Mouse (Mus musculus): ENCODE data around the gene Oscar. TPM values are rescaled to one million over a fixed set of nuclear protein-coding genes. Genes with fewer than 3 reads are reported as not detected.
"Not testable (repeated sequence)": the region's sequence is repeated elsewhere in the genome, so short reads cannot be mapped to it uniquely, and the experiment has no call there.

The Oscar gene
- polyA plus RNA-seq, 1 experiment from 2014 or later = 0.31 TPM

GRCm38 (mm10) chr7:3578952-3579546 lies 36.9 kb downstream of the Oscar start:
- ATAC-seq (replicated peaks) = no peak
- WGBS = 71% methylated on average over 6 of the region's 6 CpGs
- H3K4me3 ChIP-seq = no peak overlapping the region

DNA sequence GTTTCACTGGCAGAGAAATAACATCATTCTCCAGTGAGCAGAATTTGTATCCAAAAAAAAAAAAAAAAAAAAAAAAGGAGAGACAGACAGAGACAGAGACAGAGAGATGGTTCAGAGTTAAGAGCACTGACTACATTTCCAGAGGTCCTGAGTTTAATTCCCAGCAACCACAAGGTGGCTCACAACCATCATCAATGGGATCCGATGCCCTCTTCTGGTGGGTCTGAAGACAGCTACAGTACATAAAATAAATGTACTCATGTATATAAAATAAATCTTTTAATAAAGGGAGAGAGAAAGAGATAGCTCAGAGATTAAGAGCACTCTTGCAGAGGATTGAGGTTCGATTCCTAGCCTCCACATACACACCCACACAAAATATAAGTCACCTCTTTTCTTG lies 37.8 kb downstream of the Oscar start:
- no peak for ATAC-seq (replicated peaks)
- H3K9me3 ChIP-seq = no peaks in the 10 kb centered on the region
- no peaks in the 10 kb centered on the region for H3K4me1 ChIP-seq
- no peak overlapping the region for H3K4me2 ChIP-seq (replicated peaks)
- WGBS = 86% methylated on average over 2 of the region's 2 CpGs
- no peak overlapping the region for H3K4me3 ChIP-seq
- H3K9ac ChIP-seq (replicated peaks) = no peak overlapping the region
- no peaks in the 10 kb centered on the region for H3K27me3 ChIP-seq
- H3K27ac ChIP-seq (replicated peaks) = no peak overlapping the region
- H3K36me3 ChIP-seq = no peaks in the 10 kb centered on the region

More at GRCm38 (mm10) chr7:3578952-3579546, 36.9 kb downstream of the Oscar start:
- Histone ChIP-seq H3K4me1 (no peaks in the 10 kb centered on the region), H3K27ac (replicated peaks) (no peak overlapping the region), H3K27me3 (no peaks in the 10 kb centered on the region), H3K4me2 (replicated peaks) (no peak overlapping the region), H3K36me3 (no peaks in the 10 kb centered on the region), H3K9me3 (no peaks in the 10 kb centered on the region), H3K9ac (replicated peaks) (no peak overlapping the region)

- no peak overlapping the region for H3K9ac ChIP-seq (replicated peaks)
- no peak overlapping the region for H3K4me2 ChIP-seq (replicated peaks)
- no peak overlapping the region for H3K4me3 ChIP-seq
- H3K27ac ChIP-seq (replicated peaks) = no peak overlapping the region
- 67% methylated on average over 5 of the region's 5 CpGs for WGBS
- no peak for ATAC-seq (replicated peaks)
- no peaks in the 10 kb centered on the region for H3K4me1 ChIP-seq
- no peaks in the 10 kb centered on the region for H3K9me3 ChIP-seq
- H3K36me3 ChIP-seq = no peaks in the 10 kb centered on the region
- no peaks in the 10 kb centered on the region for H3K27me3 ChIP-seq
Observed at GRCm38 (mm10) chr7:3576354-3577124, 39.4 kb downstream of the Oscar start.

GRCm38 (mm10) chr7:3574216-3574615 lies 41.7 kb downstream of the Oscar start:
- 69% methylated on average over 5 of the region's 5 CpGs for WGBS
- H3K4me3 ChIP-seq = no peak overlapping the region
- H3K36me3 ChIP-seq = no peaks in the 10 kb centered on the region
- no peak overlapping the region for H3K27ac ChIP-seq (replicated peaks)
- ATAC-seq (replicated peaks) = no peak
- no peaks in the 10 kb centered on the region for H3K9me3 ChIP-seq
- no peak overlapping the region for H3K9ac ChIP-seq (replicated peaks)
- no peaks in the 10 kb centered on the region for H3K27me3 ChIP-seq
- no peaks in the 10 kb centered on the region for H3K4me1 ChIP-seq
- H3K4me2 ChIP-seq (replicated peaks) = no peak overlapping the region

DNA sequence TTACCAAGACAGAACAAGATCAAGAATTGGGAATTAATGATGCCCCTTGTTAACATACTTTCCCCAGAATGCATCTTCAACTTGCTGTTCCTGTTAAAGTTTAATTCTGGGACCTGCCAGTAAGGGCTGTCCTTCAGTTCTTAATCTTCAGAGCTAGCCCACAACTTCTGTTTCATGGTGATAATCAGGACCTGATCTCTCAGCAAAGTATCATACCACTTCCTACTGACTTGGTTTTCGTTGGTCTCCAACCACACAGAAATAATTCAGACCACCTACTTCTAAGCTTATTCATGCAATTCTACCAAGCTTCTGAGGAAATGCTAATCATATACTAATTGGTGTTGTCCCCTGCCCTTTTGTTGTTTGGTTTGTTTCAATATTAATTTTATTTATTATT lies 44.1 kb downstream of the Oscar start:
- H3K4me2 ChIP-seq (replicated peaks) = no peak overlapping the region
- no peak overlapping the region for H3K4me3 ChIP-seq
- no peak for ATAC-seq (replicated peaks)
- no peaks in the 10 kb centered on the region for H3K9me3 ChIP-seq
- H3K27ac ChIP-seq (replicated peaks) = no peak overlapping the region
- H3K27me3 ChIP-seq = no peaks in the 10 kb centered on the region
- no peak overlapping the region for H3K9ac ChIP-seq (replicated peaks)
- no peaks in the 10 kb centered on the region for H3K4me1 ChIP-seq
- WGBS = 77% methylated on average over 1 of the region's 1 CpGs
- H3K36me3 ChIP-seq = no peaks in the 10 kb centered on the region

DNA sequence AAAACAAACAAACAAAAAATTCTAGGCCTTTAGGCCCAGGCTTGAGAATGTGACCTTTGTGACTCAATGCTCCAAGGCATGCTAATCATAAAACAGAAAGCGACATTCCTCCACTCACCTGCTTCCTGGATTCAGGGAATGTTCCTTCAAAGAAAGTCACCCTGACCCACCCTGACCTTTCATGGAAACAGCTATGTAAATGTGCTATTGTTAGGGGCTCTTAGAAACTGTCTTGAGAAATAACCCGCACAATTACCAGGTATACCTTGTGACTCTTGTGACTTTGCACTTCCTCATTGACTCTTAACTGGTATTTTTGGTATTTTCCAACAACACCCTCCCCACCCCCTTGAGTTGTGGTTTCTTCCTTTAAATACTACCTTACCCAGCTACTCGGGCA lies 45.4 kb downstream of the Oscar start:
- H3K27me3 ChIP-seq; H3K27ac ChIP-seq (replicated peaks); H3K4me2 ChIP-seq (replicated peaks); H3K36me3 ChIP-seq; H3K4me1 ChIP-seq; H3K9me3 ChIP-seq; H3K9ac ChIP-seq (replicated peaks); ATAC-seq (replicated peaks); H3K4me3 ChIP-seq: not testable (repeated sequence)
- WGBS = 91% methylated on average over 3 of the region's 3 CpGs

DNA sequence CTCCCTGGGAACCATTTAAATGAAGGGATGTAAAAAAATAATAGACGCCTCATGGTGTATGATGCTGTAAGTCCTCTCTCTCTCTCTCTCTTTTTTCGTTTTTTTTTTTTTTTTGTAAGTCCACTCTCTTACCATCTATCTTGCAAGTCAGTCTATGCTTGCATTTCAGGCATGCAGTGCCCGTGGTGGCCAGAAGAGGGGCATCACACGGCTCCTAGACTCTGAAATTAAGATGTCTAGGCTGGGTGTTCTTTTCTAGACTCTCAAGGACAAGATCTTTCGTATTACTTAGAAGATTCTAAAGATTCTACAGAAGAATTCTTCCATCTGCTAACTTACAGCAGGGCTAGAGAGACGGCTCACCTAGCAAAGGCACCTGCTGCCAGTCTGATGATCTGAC lies 46.2 kb downstream of the Oscar start:
- no peak for ATAC-seq (replicated peaks)
- no peak overlapping the region for H3K9ac ChIP-seq (replicated peaks)
- 74% methylated on average over 6 of the region's 6 CpGs for WGBS
- H3K27me3 ChIP-seq = no peaks in the 10 kb centered on the region
- H3K36me3 ChIP-seq = no peaks in the 10 kb centered on the region
- no peak overlapping the region for H3K27ac ChIP-seq (replicated peaks)
- no peaks in the 10 kb centered on the region for H3K4me1 ChIP-seq
- H3K4me3 ChIP-seq = no peak overlapping the region
- H3K4me2 ChIP-seq (replicated peaks) = no peak overlapping the region
- H3K9me3 ChIP-seq = no peaks in the 10 kb centered on the region

- H3K27me3 ChIP-seq = no peaks in the 10 kb centered on the region
- no peaks in the 10 kb centered on the region for H3K36me3 ChIP-seq
- H3K27ac ChIP-seq (replicated peaks) = no peak overlapping the region
- no peak overlapping the region for H3K4me3 ChIP-seq
- 13% methylated on average over 2 of the region's 2 CpGs for WGBS
- H3K4me1 ChIP-seq = no peaks in the 10 kb centered on the region
- ATAC-seq (replicated peaks) = no peak
- no peak overlapping the region for H3K9ac ChIP-seq (replicated peaks)
- H3K9me3 ChIP-seq = no peaks in the 10 kb centered on the region
- H3K4me2 ChIP-seq (replicated peaks) = no peak overlapping the region
Observed at GRCm38 (mm10) chr7:3567336-3567735, 48.6 kb downstream of the Oscar start.

Small RNA genes lying within 50 kb of the gene (microRNA-seq; reads per million reads assigned to microRNA genes)
- gene Gm25100 (not detected), gene Mir3572 (2.9 reads per million, percentile 6 among the genes with 10 or more reads in this experiment)

Other genes starting within 250 kb of the Oscar start
- gene Cacng8, start 225.5 kb downstream of the Oscar start, polyA plus RNA-seq (2015; fragmentation: Nextera tagmentation; extraction: Ambion mirVana) = 12.5 and 16.4 TPM in 2 replicates
- 0.08 and 0.14 TPM in 2 replicates for gene Cacng6, start 192.0 kb downstream of the Oscar start, polyA plus RNA-seq (2015; fragmentation: Nextera tagmentation; extraction: Ambion mirVana)
- gene Tarm1, start 113.5 kb downstream of the Oscar start, polyA plus RNA-seq (2015; fragmentation: Nextera tagmentation; extraction: Ambion mirVana) = not detected in 2 replicates
- gene Ndufa3, start 1.2 kb upstream of the Oscar start, polyA plus RNA-seq (2015; fragmentation: Nextera tagmentation; extraction: Ambion mirVana) = 378 and 431 TPM in 2 replicates
- gene Tfpt, start 13.8 kb upstream of the Oscar start, polyA plus RNA-seq (2015; fragmentation: Nextera tagmentation; extraction: Ambion mirVana) = 33.8 and 37.4 TPM in 2 replicates
- gene Prpf31, start 13.8 kb upstream of the Oscar start, polyA plus RNA-seq (2015; fragmentation: Nextera tagmentation; extraction: Ambion mirVana) = 108 TPM in 2 replicates
- 49.5 and 51.7 TPM in 2 replicates for gene Cnot3, start 29.1 kb upstream of the Oscar start, polyA plus RNA-seq (2015; fragmentation: Nextera tagmentation; extraction: Ambion mirVana)
- 15.7 and 16.5 TPM in 2 replicates for gene Leng1, start 49.7 kb upstream of the Oscar start, polyA plus RNA-seq (2015; fragmentation: Nextera tagmentation; extraction: Ambion mirVana)
- 2.6 and 3.1 TPM in 2 replicates for gene Tmc4, start 61.4 kb upstream of the Oscar start, polyA plus RNA-seq (2015; fragmentation: Nextera tagmentation; extraction: Ambion mirVana)
- gene Tsen34, start 76.7 kb upstream of the Oscar start, polyA plus RNA-seq (2015; fragmentation: Nextera tagmentation; extraction: Ambion mirVana) = 247 and 254 TPM in 2 replicates
- gene Mboat7, start 77.4 kb upstream of the Oscar start, polyA plus RNA-seq (2015; fragmentation: Nextera tagmentation; extraction: Ambion mirVana) = 54.8 and 66.7 TPM in 2 replicates
- 995 and 1,054 TPM in 2 replicates for gene Rps9, start 87.8 kb upstream of the Oscar start, polyA plus RNA-seq (2015; fragmentation: Nextera tagmentation; extraction: Ambion mirVana)
- 0.27 and 0.33 TPM in 2 replicates for gene Pirb, start 104.2 kb upstream of the Oscar start, polyA plus RNA-seq (2015; fragmentation: Nextera tagmentation; extraction: Ambion mirVana)
- not detected in 2 replicates for gene Gm15448, start 209.5 kb upstream of the Oscar start, polyA plus RNA-seq (2015; fragmentation: Nextera tagmentation; extraction: Ambion mirVana)
- not detected in 2 replicates for gene Pira2, start 228.9 kb upstream of the Oscar start, polyA plus RNA-seq (2015; fragmentation: Nextera tagmentation; extraction: Ambion mirVana)

Measured in forebrain, embryonic 15.5 days (tissue).